Mouse (Mus musculus): ENCODE measurements around the gene Cfap36.
A peak's percentile ranks its signal among the peaks of the same experiment; 100 is the strongest.

The Cfap36 gene

DNA sequence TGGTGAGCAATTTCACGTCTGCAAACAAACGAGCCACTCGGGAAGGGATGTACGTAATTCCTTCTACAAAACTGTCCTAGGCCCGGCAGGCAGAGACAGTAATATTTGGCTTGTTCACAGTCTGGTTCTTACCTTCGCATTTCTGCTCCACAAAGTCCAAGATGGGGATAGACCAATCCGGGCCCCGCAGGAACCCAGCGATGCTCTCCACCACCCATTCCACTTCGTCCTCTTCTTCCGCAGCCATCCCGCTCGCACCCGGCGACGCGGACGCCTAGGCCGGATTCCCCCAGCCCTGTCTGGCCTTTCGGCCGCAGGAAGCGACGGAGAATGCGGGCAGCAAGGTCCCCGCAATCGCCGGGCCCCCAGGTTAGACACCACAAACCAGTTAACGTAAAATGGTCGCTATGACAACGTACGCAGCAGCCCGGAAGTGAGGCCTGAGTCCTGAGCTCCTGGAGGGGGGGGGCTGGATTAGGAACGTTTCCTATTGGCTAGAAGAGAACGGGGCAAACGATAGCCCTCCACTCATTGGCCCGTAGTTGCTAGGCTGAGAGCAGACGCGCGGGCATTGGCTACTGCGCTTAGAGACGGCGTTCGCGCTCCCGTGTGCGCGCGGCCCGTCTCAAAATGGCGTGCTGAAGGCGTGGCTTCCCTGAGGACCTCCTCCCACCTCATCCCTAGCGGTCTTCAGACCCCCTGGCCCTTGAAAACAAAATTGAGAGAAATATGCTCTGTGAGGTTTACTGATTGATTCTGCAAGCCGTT is at the start of gene Cfap36:
Gene Cfap36, minus strand, starts transcription at position 527 of the 768 bp plus-strand sequence.
- DNase-seq, result peak; percentile 90

DNA sequence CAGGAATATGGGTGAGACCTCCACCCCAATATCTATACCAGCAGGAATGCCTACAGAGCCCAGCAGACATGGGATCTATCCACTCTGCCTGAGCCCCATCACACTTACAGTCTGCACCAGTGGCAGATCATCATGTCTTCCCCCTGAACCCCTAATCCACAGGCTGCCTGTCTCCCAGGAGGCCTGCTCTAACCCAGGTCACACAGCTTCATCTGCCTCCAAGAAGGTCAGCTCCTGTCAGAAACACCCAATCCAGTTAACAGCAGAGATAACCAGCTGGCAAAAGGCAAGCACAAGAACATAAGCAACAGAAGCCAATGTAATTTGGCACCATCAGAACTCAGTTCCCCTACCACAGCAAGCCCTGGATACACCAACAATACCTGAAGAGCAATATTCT is 40.1 kb upstream of the Cfap36 start:
- no peak for DNase-seq

- no peak for DNase-seq
These were observed 38.8 kb upstream of the Cfap36 start for GRCm38 (mm10) chr11:29286040-29286439.

DNA sequence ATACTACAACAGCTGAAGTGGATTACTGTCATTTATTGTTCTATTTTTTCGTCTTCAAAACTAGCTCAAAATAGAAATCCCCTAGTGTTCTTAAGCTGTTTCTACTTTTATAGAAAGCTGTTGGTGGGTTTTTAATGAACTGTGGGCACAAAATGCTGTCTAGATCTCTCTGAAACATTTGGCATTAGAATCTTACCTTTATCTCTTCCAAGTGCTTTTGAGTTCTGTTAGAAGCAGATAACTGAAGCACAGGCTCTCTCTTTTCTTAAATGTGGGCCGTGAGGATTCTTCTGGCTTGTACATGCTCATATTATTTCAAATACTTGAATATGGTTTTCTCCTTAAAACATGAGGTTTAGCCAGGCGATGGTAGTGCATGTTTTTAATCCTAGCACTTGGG is 27.5 kb upstream of the Cfap36 start:
- no peak for DNase-seq

GRCm38 (mm10) chr11:29267824-29268223 is 20.6 kb upstream of the Cfap36 start:
- DNase-seq, result no peak

DNA sequence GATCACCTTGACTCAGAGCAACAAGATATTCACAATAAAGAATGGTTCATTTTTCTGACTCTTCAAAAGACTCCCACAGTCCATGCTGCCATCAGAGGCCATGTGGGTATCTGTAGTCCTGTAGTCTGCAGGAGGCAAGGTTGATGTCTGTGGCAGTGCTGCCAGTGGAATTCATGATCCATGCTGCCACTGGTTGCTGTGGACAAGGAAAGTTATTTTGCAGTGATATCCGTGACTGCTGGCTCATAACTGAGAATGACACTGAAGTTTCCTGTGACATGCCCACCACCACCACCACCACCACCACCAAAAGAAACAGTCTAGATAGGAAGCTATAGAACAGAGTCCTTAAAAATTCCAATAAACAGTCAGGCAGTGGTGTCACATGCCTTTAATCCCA is 7.4 kb upstream of the Cfap36 start:
- DNase-seq, result no peak

DNA sequence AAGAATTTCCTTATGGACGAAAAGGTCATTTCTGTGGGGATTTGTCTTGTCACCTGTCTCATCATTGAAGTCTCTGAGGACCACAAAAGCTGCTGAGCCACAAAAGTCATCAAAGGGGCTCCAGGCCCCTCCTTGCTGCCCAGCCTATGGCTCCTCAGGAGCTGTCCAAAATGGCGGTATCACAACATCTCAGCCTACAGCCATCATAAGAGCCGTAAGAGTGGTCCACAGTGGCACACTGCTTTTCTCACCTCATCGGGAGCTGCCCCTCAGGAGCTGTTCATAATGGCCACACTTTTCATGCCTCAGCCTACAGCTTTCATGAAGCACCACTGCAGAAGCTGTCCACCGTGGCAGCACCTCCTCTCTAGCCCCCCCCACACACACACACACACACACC is 1.2 kb upstream of the Cfap36 start:
- no peak for DNase-seq

GRCm38 (mm10) chr11:29247725-29248124 is 516 bp upstream of the Cfap36 start:
- DNase-seq, result no peak

- no peak for DNase-seq
These were observed 1.2 kb downstream of the Cfap36 start for GRCm38 (mm10) chr11:29245988-29246387.

- no peak for DNase-seq
These were observed 5.2 kb downstream of the Cfap36 start for GRCm38 (mm10) chr11:29241961-29242360.

DNA sequence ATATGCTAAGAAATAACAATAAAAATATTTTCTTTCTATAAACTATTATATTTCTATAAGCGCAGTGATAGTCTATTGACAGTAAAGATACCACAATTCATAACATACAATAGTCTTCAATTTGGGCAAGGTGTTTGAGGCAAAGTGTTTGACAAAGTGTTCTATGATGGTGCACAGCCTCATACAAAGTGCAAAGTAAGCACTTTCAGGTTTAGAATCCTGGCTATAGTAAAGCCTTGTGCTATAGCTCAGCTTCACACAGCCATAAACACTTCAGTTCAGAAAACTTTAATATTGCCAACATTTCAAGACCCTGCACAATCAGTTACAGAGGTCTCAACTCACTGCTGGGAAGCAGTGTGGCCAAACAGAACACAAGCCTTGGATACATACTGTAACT is 7.9 kb downstream of the Cfap36 start:
- DNase-seq, result no peak

GRCm38 (mm10) chr11:29238551-29238950 is 8.7 kb downstream of the Cfap36 start:
- no peak for DNase-seq

GRCm38 (mm10) chr11:29238047-29238446 is 9.2 kb downstream of the Cfap36 start:
- DNase-seq, result no peak

- DNase-seq, result no peak
These were observed 9.8 kb downstream of the Cfap36 start for GRCm38 (mm10) chr11:29237364-29237763.

GRCm38 (mm10) chr11:29233569-29233968 is 13.6 kb downstream of the Cfap36 start:
- DNase-seq, result no peak

DNA sequence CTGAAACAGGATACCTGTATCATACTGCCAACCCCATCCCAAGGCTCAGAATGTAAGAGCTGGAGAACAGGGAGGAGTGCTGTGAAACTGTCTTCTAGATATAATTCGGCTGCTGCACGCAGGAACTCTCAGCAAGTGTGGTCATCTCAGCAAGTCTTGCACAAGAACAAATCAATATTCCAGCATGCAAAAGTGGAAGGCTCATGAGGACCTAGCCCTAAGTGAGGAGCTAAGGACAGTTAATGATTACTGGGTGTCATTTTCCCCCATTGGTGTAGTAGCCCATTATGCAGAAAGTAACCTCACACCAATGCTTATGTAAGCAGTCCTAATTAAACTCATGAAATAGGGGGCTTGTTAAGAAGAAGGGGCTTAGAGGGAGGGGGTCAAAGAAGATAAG is 18.3 kb downstream of the Cfap36 start:
- no peak for DNase-seq

- no peak for DNase-seq
These were observed 22.5 kb downstream of the Cfap36 start for GRCm38 (mm10) chr11:29224754-29225153.

GRCm38 (mm10) chr11:29222310-29222709 is 24.9 kb downstream of the Cfap36 start:
- DNase-seq, result no peak

- no peak for DNase-seq
These were observed 28.2 kb downstream of the Cfap36 start for GRCm38 (mm10) chr11:29219055-29219454.

- DNase-seq, result no peak
These were observed 31.0 kb downstream of the Cfap36 start for GRCm38 (mm10) chr11:29216196-29216595.

DNA sequence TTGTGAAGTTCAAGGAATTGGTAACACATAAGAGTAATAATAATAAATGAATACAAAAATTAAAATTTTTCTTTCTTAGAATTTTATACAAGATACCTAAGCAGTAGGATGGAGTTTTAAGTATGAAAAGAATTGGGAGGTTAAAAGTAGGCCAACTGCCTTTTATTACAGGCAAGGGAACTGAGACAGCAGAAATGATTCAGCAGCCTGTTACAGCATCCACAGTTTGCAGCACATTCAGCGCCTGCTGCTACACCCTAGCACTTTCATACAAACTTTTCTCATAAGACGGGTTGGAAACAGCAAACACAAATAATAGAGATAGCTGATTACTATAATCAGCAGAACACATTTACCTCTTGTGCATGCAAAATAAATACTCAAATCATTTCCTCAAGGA is 37.4 kb downstream of the Cfap36 start:
- no peak for DNase-seq

DNA sequence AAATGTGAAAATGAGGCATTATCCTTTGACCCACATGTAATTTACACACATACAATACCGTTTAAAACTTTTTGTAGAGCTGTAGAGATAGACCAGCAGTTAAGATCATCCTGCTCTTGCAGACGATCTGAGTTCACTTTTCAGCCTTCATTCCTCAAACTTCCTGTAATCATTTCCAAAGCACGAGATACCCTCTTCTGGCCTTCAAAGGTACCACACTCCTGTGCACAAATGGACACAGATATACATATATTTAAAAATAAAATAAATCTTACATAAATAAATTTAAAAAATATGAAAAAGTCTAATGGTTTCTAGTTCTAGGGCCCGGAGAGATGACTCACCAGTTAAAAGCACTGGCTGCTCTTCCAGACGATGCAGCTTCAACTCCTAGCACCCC is 43.6 kb downstream of the Cfap36 start:
- no peak for DNase-seq

DNA sequence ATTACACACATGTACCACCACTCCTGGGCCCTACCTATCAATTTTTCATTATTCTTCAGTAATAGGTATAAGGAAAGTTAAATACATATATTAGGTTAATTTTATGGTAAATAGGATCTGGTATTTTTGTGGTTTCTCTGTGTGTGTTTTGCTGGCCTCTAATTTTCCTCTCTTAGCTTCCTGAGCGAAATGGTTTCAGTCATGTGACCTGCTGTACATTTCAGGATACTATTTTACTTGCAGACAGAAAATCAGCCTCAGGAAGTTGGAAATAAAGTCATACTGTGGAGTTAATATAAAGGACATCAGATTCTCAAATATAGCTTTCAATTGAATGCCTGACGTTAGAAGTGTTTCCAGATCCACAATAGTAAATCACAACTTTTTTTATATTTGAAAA is 58.2 kb downstream of the Cfap36 start:
- DNase-seq, result no peak

DNA sequence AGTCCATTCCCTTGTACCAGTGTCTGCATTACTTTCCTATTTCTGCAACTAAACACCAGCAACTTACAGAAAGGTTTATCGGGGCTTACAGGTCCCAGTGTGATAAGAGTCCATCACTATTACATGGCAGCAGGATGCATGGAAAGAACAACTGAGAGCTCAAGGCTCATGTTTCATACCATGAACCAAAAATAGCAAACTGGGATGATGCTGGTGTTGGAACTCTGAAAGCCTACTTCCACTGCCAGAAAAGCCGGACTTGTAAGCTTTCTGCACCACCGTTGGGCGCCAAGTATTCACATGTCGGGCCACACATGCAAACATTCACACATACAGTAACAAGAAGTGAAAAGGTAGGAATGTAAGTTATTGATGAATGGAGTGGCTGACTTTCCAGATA is 65.5 kb downstream of the Cfap36 start:
- DNase-seq, result no peak

GRCm38 (mm10) chr11:29180657-29181056 is 66.6 kb downstream of the Cfap36 start:
- DNase-seq, result no peak
